Mouse (Mus musculus) liver, embryonic 16.5 days (tissue): ENCODE data around the gene Fkbpl. TPM values are rescaled to one million over a fixed set of nuclear protein-coding genes. Genes with fewer than 3 reads are reported as not detected.

Experiments
- ATAC-seq: fragments of 200-750 bp; cut with Nextera tagmentation; 2 replicates; pipeline ENCODE4 v1.8.0; 2017; ENCODE audit warnings: low read depth, mild to moderate bottlenecking, moderate number of reproducible peaks, moderate library complexity
- H3K27ac ChIP-seq: fragments of 300-500 bp; sonication (generic); 2 replicates; pipeline ENCODE4 v1.5.1; 2014; ENCODE audit warnings: mild to moderate bottlenecking, low read length
- H3K27me3 ChIP-seq: fragments of 300-500 bp; sonication (generic); 2 replicates; pipeline ENCODE4 v1.6.1; 2014; ENCODE audit warnings: low read depth, low read length, mixed read lengths; ENCODE audit not compliant: control insufficient read depth, insufficient read depth
- H3K36me3 ChIP-seq: fragments of 300-500 bp; sonication (generic); 2 replicates; pipeline ENCODE4 v1.6.1; 2014; ENCODE audit warnings: mild to moderate bottlenecking; ENCODE audit not compliant: control insufficient read depth, insufficient read depth
- H3K4me1 ChIP-seq: fragments of 300-500 bp; sonication (generic); 2 replicates; pipeline ENCODE4 v1.6.1; 2014; ENCODE audit warnings: low read depth, low read length, mixed read lengths; ENCODE audit not compliant: control insufficient read depth
- H3K4me2 ChIP-seq: fragments of 300-500 bp; sonication (generic); 2 replicates; pipeline ENCODE4 v1.6.1; 2014; ENCODE audit warnings: low read depth, low read length, mixed read lengths
- H3K4me3 ChIP-seq: fragments of 300-500 bp; sonication (generic); 2 replicates; pipeline ENCODE4 v1.5.1; 2014; ENCODE audit warnings: low read depth, mild to moderate bottlenecking, low read length
- H3K9ac ChIP-seq: fragments of 300-500 bp; sonication (generic); 2 replicates; pipeline ENCODE4 v1.6.1; 2014; ENCODE audit warnings: low read depth, low read length
- H3K9me3 ChIP-seq: fragments of 300-500 bp; sonication (generic); replicated peaks from 2 replicates; pipeline ENCODE4 v1.6.1; 2016; ENCODE audit warnings: low read length; ENCODE audit not compliant: control insufficient read depth
- WGBS: fragments of 180-500 bp; shearing (Covaris S2); extraction: QIAGEN DNeasy Blood & Tissue Kit; methylation state at CpG from one replicate; pipeline ENCODE4 v1.1.7; 2014; ENCODE audit not compliant: insufficient replicate concordance; 5-methylcytosine and 5-hydroxymethylcytosine counted together
- polyA plus RNA-seq: library from polyadenylated mRNA; unstranded; fragments of >200 nt; fragmentation: Nextera tagmentation; extraction: Ambion mirVana; gene quantifications from 2 replicates; pipeline ENCODE4 v1.2.1, GENCODE M21; 2015

The Fkbpl gene
- polyA plus RNA-seq, 1 experiment from 2014 or later, result 3.7 TPM

DNA sequence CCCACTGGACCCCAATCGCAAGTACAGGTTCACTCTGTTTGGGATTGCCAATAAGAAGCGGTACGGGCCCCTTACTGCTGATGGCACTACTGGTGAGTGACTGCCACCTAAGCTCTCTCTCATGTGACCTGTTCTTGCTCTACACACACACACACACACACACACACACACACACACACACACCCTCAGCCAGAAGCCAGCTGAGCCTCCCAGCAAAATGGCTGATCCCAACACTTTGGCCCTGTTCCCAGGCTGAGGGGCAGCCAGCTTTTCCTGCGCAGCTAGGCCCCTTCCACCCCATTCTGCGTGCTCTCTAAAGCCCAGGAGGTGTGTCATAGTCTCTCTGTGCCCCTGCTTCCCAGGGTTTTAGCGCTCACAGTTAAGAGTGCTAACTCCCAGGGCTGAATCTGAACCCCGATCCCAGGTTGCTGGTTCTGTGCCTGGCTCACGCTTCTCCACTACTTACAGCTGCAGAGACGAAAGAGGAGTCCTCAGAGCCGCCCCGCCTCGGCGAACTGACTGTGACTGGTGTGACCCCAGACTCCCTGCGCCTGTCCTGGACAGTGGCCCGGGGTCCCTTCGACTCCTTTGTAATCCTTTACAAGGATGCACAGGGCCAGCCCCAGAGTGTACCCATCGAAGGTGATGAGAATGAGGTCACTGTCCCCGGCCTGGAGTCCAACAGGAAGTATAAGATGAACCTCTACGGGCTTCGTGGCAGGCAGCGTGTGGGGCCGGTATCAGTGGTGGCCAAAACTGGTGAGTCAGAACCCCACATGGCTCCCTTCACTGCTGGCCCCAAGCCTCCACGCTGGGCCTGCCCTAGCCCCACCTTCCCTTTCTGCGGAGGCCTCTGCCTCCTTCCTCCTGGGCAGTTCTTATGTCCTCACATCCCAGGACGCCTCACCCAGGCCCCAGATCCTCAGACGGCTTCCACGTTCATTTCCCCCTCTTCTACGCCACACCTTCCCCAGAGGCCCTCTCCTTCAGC lies 40.9 kb downstream of the Fkbpl start:
- WGBS, result 51% methylated on average over 28 of the region's 28 CpGs
- Histone ChIP-seq H3K9ac (no peak overlapping the region), H3K27ac (no peak overlapping the region), H3K4me2 (no peak overlapping the region), H3K4me1 (no peaks in the 10 kb centered on the region), H3K9me3 (no peaks in the 10 kb centered on the region), H3K4me3 (no peak overlapping the region), H3K27me3 (peaks cover under 1% of the 10 kb centered on the region), H3K36me3 (no peaks in the 10 kb centered on the region)
- peak; percentile 11; the same call in 1 of the 2 replicates for ATAC-seq

DNA sequence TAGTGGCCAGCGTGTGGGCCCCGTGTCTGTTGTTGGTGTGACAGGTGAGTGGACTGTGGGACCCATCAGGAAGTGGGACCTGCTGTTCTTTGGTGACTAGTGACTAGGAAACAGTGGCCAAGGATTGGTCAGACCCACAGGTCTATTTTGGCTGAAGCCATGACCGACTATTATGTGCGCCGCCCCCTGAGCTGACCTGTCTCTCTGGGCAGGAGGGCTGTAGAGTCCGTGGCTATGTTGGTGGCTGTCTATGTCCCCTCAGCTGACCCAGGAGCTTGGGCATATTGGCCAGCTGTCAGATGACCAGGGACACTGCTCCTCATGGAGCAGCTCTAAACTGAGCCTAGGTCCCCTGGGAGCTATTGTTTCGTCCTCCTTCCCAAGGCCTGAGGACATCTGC lies 44.3 kb downstream of the Fkbpl start:
- 76% methylated on average over 7 of the region's 7 CpGs for WGBS

DNA sequence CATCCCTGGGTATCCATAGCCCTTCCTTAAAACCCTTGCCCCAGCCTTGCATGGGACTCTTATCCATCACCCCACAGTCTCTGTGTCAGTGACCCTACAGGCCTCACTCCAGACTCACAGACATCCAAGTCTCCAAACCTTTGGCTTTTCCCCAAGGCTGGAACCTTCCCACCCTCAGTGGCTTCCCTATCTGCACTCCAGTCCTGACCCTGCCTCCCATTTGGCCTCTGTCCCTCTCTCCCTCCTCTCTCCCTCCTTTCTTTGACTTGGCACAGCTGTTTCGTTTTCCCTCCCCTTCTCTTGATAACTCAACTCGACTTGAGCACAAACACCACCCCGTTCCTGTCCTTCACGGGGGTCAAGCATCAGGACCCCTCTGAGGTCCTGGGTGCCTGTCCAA lies 45.9 kb downstream of the Fkbpl start:
- Histone ChIP-seq H3K27me3 (no peaks in the 10 kb centered on the region), H3K9me3 (no peaks in the 10 kb centered on the region), H3K36me3 (no peaks in the 10 kb centered on the region), H3K4me2 (no peak overlapping the region), H3K4me3 (no peak overlapping the region), H3K9ac (no peak overlapping the region), H3K27ac (no peak overlapping the region), H3K4me1 (no peaks in the 10 kb centered on the region)
- WGBS, result 44% methylated on average over 4 of the region's 4 CpGs
- ATAC-seq, result no peak

More for the DNA sequence above, 44.3 kb downstream of the Fkbpl start:
- Histone ChIP-seq H3K9ac (no peak overlapping the region), H3K4me1 (no peaks in the 10 kb centered on the region), H3K4me3 (no peak overlapping the region), H3K36me3 (no peaks in the 10 kb centered on the region), H3K27ac (no peak overlapping the region), H3K9me3 (no peaks in the 10 kb centered on the region), H3K4me2 (no peak overlapping the region), H3K27me3 (no peaks in the 10 kb centered on the region)
- ATAC-seq, result no peak

DNA sequence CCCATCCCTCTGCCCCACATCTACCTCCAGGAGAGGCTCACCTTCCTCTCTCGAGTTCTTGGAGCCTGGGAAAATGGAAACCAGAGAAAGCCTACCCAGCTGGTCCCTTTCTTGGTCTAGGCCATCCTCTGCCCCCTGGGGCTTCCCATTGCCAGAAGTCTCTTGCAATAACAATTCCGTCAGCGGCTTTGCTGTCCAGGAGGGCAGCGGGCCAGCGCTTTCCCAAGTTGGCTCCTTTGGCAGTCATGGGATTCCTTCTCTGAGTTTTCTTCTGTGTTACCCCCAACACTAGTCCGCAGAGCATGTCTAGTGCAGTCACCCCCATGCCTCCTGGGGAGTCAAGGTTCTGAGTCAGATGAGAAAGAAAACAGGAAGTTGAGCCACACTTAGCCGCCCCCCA lies 48.3 kb downstream of the Fkbpl start:
- H3K36me3 ChIP-seq, result no peaks in the 10 kb centered on the region
- no peaks in the 10 kb centered on the region for H3K4me1 ChIP-seq
- no peak overlapping the region for H3K4me2 ChIP-seq
- H3K9me3 ChIP-seq, result no peaks in the 10 kb centered on the region
- H3K9ac ChIP-seq, result no peak overlapping the region
- H3K27ac ChIP-seq, result no peak overlapping the region
- ATAC-seq, result no peak
- no peak overlapping the region for H3K4me3 ChIP-seq
- WGBS, result 54% methylated on average over 7 of the region's 7 CpGs
- no peaks in the 10 kb centered on the region for H3K27me3 ChIP-seq

Other genes starting within 250 kb of the Fkbpl start
- 0.12 and 0.16 TPM in 2 replicates for gene BC051142, start 245.9 kb upstream of the Fkbpl start, polyA plus RNA-seq
- 0.14 TPM in 1 of 2 replicates, not detected in the other for gene Btnl4, start 167.4 kb upstream of the Fkbpl start, polyA plus RNA-seq
- 0.17 TPM in 1 of 2 replicates, not detected in the other for gene Btnl6, start 127.4 kb upstream of the Fkbpl start, polyA plus RNA-seq
- 0.71 and 0.81 TPM in 2 replicates for gene Notch4, start 80.5 kb upstream of the Fkbpl start, polyA plus RNA-seq
- 14.4 and 15.3 TPM in 2 replicates for gene Gpsm3, start 55.0 kb upstream of the Fkbpl start, polyA plus RNA-seq
- gene Pbx2, start 53.5 kb upstream of the Fkbpl start, polyA plus RNA-seq, result 2.5 and 3.2 TPM in 2 replicates
- 0.57 and 0.77 TPM in 2 replicates for gene Ager, start 46.9 kb upstream of the Fkbpl start, polyA plus RNA-seq
- gene Rnf5, start 41.1 kb upstream of the Fkbpl start, polyA plus RNA-seq, result 90.3 and 92.4 TPM in 2 replicates
- gene Agpat1, start 40.5 kb upstream of the Fkbpl start, polyA plus RNA-seq, result 18.4 and 21.3 TPM in 2 replicates
- gene Egfl8, start 28.8 kb upstream of the Fkbpl start, polyA plus RNA-seq, result 0.33 and 0.51 TPM in 2 replicates
- gene Ppt2, start 16.3 kb upstream of the Fkbpl start, polyA plus RNA-seq, result 11.4 and 13.8 TPM in 2 replicates
- not detected in 2 replicates for gene Prrt1, start 15.2 kb upstream of the Fkbpl start, polyA plus RNA-seq
- gene Atf6b, start 2.4 kb downstream of the Fkbpl start, polyA plus RNA-seq, result 17.7 and 17.8 TPM in 2 replicates
- gene Tnxb, start 25.8 kb downstream of the Fkbpl start, polyA plus RNA-seq, result 0.20 and 0.27 TPM in 2 replicates
- 19.6 and 26.6 TPM in 2 replicates for gene C4b, start 99.1 kb downstream of the Fkbpl start, polyA plus RNA-seq
- 0.70 and 4.9 TPM in 2 replicates for gene Cyp21a1, start 159.8 kb downstream of the Fkbpl start, polyA plus RNA-seq
- 10.7 and 11.7 TPM in 2 replicates for gene Stk19, start 192.2 kb downstream of the Fkbpl start, polyA plus RNA-seq
- gene Dxo, start 192.3 kb downstream of the Fkbpl start, polyA plus RNA-seq, result 25.6 and 27.6 TPM in 2 replicates
- gene Skiv2l, start 205.4 kb downstream of the Fkbpl start, polyA plus RNA-seq, result 24.8 and 27.3 TPM in 2 replicates
- gene Nelfe, start 205.6 kb downstream of the Fkbpl start, polyA plus RNA-seq, result 41.4 and 42.3 TPM in 2 replicates
- gene Cfb, start 217.8 kb downstream of the Fkbpl start, polyA plus RNA-seq, result 384 and 472 TPM in 2 replicates
- gene Zbtb12, start 234.7 kb downstream of the Fkbpl start, polyA plus RNA-seq, result 0.26 and 0.37 TPM in 2 replicates
- not detected in 2 replicates for gene Gm20547, start 237.3 kb downstream of the Fkbpl start, polyA plus RNA-seq